Mouse (Mus musculus): ENCODE data around the gene Ccdc142. TPM values are rescaled to one million over a fixed set of nuclear protein-coding genes. Genes with fewer than 3 reads are reported as not detected.

Gene Ccdc142
- total and polyA plus RNA-seq, 3 experiments, result 3.4 to 6.3 (median 4.4) TPM

DNA sequence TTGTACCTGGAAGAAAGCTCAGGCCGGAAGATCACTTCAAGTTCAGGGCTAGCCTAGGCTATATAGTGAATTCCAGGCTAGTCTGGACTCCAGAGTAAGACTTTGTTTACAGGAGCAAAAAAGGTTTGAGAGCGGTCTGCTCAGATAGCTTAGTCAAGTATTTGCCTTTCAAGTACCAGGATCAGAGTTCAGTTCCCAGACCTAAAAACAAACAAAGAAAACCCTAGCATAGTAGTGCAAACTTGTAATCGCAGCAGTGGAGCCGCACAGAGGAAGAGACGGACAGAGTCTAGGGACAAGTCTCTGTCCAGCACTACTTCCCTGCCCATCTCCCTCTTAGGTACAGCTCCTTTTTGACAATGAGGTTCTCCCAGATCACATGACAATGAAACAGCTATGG, 21.2 kb upstream of the Ccdc142 start:
- ATAC-seq (ENCODE audit: extremely low read depth, insufficient number of reproducible peaks, low FRiP score, poor library complexity, severe bottlenecking) (no peak), DNase-seq (ENCODE audit: low spot score) (no peak)
- Histone ChIP-seq H3K36me3 (replicated peaks) (peaks cover 44% of the 10 kb centered on the region), H3K4me3 (ENCODE audit: low read depth, low read length) (no peak overlapping the region), H3K27me3 (ENCODE audit: insufficient read depth, low read length) (peaks cover 8% of the 10 kb centered on the region), H3K9me3 (replicated peaks) (no peaks in the 10 kb centered on the region), H3K4me1 (ENCODE audit: insufficient read depth, low read depth, low read length) (peaks cover 29% of the 10 kb centered on the region)
- TF ChIP-seq GATA2 (IDR thresholded peaks at IDR 0.05; ENCODE audit: borderline replicate concordance, low read depth, low read length), result no peak
- TF ChIP-seq TAL1 (conservative IDR thresholded peaks at IDR 0.05; ENCODE audit: low read depth, low read length), result no peak
- TF ChIP-seq GATA1 (IDR thresholded peaks at IDR 0.05; ENCODE audit: borderline replicate concordance, low read length), result no peak
- TF ChIP-seq CTCF (IDR thresholded peaks at IDR 0.05; ENCODE audit: low read depth, low read length), result no peak
- no peak for TF ChIP-seq POLR2AphosphoS5 (IDR thresholded peaks at IDR 0.05; ENCODE audit: insufficient replicate concordance, low read depth, low read length)

DNA sequence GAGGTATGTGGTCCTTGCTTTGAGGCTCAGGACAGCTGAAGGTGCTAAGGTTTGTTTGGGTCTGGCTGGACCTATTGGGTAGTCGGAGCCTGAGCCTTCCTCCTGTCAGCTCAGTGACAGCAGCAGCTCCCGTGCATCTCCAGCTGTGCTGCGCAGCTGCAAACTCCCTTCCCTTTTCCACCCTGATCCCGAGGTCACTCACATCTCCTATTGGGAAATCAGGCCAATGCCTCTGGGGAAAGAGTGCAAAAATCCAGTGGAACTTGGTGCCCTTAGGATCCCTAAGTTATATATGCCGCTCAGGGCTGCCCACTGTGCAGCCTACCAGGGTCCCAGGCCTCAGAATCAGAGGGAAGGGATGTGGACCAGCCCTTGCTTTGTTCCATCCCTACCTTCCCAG, 17.9 kb upstream of the Ccdc142 start:
- Histone ChIP-seq H3K4me3 (ENCODE audit: low read depth, low read length) (no peak overlapping the region), H3K9me3 (replicated peaks) (no peaks in the 10 kb centered on the region), H3K4me1 (ENCODE audit: insufficient read depth, low read depth, low read length) (peaks cover 23% of the 10 kb centered on the region), H3K36me3 (replicated peaks) (peaks cover 44% of the 10 kb centered on the region), H3K27me3 (ENCODE audit: insufficient read depth, low read length) (peaks cover 36% of the 10 kb centered on the region)
- TF ChIP-seq GATA2 (IDR thresholded peaks at IDR 0.05; ENCODE audit: borderline replicate concordance, low read depth, low read length) (no peak), POLR2AphosphoS5 (IDR thresholded peaks at IDR 0.05; ENCODE audit: insufficient replicate concordance, low read depth, low read length) (no peak), CTCF (IDR thresholded peaks at IDR 0.05; ENCODE audit: low read depth, low read length) (no peak), TAL1 (conservative IDR thresholded peaks at IDR 0.05; ENCODE audit: low read depth, low read length) (no peak), GATA1 (IDR thresholded peaks at IDR 0.05; ENCODE audit: borderline replicate concordance, low read length) (no peak)
- no peak for ATAC-seq (ENCODE audit: extremely low read depth, insufficient number of reproducible peaks, low FRiP score, poor library complexity, severe bottlenecking)
- no peak for DNase-seq (ENCODE audit: low spot score)

DNA sequence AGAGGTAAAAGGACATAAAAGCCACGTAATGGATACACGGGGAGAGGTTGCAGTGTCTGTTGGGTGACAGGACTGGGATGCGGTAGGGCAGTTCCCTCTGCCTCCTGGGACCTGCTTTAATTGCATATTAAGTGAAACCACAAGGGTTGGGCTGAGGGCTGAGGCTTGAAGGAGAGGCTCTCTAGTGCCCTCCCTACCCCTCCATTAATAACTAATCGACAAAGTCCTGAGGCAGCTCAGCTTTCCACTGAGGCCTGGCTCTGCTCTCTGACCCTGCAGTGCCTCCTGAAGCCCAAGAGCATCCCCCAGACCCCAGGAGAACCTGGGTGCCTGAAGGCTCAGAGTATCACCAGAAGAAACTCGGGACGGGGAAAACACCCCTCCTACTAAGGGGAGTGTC, 16.9 kb upstream of the Ccdc142 start:
- Histone ChIP-seq H3K27me3 (ENCODE audit: insufficient read depth, low read length) (peaks cover 43% of the 10 kb centered on the region), H3K4me3 (ENCODE audit: low read depth, low read length) (no peak overlapping the region), H3K36me3 (replicated peaks) (peaks cover 38% of the 10 kb centered on the region), H3K9me3 (replicated peaks) (no peaks in the 10 kb centered on the region), H3K4me1 (ENCODE audit: insufficient read depth, low read depth, low read length) (peaks cover 14% of the 10 kb centered on the region)
- no peak for ATAC-seq (ENCODE audit: extremely low read depth, insufficient number of reproducible peaks, low FRiP score, poor library complexity, severe bottlenecking)
- DNase-seq (ENCODE audit: low spot score), result no peak
- TF ChIP-seq CTCF (IDR thresholded peaks at IDR 0.05; ENCODE audit: low read depth, low read length), result no peak
- TF ChIP-seq GATA2 (IDR thresholded peaks at IDR 0.05; ENCODE audit: borderline replicate concordance, low read depth, low read length), result no peak
- TF ChIP-seq POLR2AphosphoS5 (IDR thresholded peaks at IDR 0.05; ENCODE audit: insufficient replicate concordance, low read depth, low read length), result no peak
- TF ChIP-seq GATA1 (IDR thresholded peaks at IDR 0.05; ENCODE audit: borderline replicate concordance, low read length), result no peak
- TF ChIP-seq TAL1 (conservative IDR thresholded peaks at IDR 0.05; ENCODE audit: low read depth, low read length), result no peak

DNA sequence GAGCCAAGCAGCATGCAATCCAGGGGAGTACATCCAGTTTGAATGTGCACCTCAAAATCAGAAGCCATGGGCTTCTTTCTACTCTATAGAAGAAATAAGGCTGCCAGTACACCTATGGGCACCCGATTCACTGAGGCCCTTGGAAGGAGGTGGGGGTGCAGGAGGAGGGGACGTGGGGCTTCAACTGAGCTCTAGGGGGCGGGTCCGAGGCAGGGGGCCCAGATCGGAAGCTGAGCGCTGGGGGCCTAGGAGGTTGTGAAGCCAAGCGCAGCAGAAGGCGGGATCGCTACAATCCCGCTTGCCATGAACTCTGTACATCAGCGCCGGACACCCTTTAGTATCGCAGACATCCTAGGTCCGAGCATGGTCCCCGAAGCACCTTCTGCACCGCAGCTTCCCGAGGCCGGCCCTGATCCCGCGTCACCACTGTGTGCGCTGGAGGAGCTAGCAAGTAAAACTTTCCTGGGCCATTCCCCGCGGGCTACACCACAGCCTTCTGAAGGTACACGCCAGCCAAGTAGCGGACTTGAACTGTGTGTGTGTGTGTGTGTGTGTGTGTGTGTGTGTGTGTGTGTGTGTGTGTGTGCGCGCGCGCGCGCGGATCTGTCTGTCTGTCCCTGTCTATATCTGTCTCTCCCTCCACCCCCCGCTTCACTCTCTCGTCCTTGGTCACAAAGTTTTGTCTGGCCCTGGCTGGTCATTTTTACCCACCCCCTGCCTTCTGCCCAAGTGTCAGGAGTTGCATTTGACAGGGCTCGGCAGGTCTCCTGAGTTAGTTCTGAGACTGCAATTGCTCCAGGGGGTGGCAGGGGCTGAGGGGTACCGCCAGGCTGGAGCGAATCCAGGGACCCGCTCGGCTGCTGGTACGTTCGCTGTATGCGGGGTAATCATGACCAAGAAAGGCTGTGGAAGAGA, 15.0 kb upstream of the Ccdc142 start, which contains the start of gene Lbx2:
Gene Lbx2, plus strand, starts transcription at position 247 of the 915 bp plus-strand sequence.
- H3K4me3 ChIP-seq (ENCODE audit: low read depth, low read length), result no peak within 1 kb of the TSS
- ATAC-seq (ENCODE audit: extremely low read depth, insufficient number of reproducible peaks, low FRiP score, poor library complexity, severe bottlenecking), result no peak
- peaks cover 57% of the 10 kb centered on the region for H3K27me3 ChIP-seq (ENCODE audit: insufficient read depth, low read length)
- peaks cover 5% of the 10 kb centered on the region; the same call in 1 of the 2 replicates for H3K4me1 ChIP-seq (ENCODE audit: insufficient read depth, low read depth, low read length)
- DNase-seq (ENCODE audit: low spot score), result no peak
- TF ChIP-seq POLR2AphosphoS5 (IDR thresholded peaks at IDR 0.05; ENCODE audit: insufficient replicate concordance, low read depth, low read length), result no peak
- no peak for TF ChIP-seq CTCF (IDR thresholded peaks at IDR 0.05; ENCODE audit: low read depth, low read length)
- no peak for TF ChIP-seq TAL1 (conservative IDR thresholded peaks at IDR 0.05; ENCODE audit: low read depth, low read length)
- TF ChIP-seq GATA2 (IDR thresholded peaks at IDR 0.05; ENCODE audit: borderline replicate concordance, low read depth, low read length), result no peak
- TF ChIP-seq GATA1 (IDR thresholded peaks at IDR 0.05; ENCODE audit: borderline replicate concordance, low read length), result no peak
- peaks cover 19% of the 10 kb centered on the region for H3K36me3 ChIP-seq (replicated peaks)
- H3K9me3 ChIP-seq (replicated peaks), result no peaks in the 10 kb centered on the region

DNA sequence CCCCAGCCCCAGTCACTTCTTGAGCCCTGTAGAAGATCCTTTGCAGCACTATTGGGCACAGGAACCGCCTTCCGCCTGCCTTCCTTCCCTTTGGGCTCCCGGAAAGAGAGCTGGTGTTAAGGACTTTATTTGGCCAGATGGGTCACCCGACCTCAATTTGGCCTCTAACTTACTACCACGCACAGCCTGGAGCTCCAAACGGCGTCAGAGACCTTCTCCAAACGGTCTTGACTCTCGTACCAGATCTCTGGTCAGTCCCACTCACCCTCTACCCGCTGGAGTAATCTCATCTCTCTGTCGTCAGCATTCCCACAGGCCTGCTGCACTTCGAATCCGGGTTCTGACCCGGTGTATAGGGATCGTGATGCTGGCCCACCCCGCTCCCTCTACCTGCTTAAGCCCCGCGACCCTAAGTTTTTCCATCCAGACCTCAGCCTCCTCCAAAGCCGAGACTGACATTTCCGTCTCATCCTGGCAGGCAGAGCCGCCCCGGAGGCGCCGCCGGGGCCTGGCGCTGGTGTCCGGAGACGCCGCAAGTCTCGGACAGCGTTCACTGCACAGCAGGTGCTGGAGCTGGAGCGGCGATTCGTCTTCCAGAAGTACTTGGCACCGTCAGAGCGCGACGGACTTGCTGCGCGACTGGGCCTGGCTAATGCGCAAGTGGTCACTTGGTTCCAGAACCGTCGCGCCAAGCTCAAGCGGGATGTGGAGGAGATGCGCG, 14.0 kb upstream of the Ccdc142 start:
- Histone ChIP-seq H3K4me3 (ENCODE audit: low read depth, low read length) (no peak overlapping the region), H3K27me3 (ENCODE audit: insufficient read depth, low read length) (peaks cover 57% of the 10 kb centered on the region)

DNA sequence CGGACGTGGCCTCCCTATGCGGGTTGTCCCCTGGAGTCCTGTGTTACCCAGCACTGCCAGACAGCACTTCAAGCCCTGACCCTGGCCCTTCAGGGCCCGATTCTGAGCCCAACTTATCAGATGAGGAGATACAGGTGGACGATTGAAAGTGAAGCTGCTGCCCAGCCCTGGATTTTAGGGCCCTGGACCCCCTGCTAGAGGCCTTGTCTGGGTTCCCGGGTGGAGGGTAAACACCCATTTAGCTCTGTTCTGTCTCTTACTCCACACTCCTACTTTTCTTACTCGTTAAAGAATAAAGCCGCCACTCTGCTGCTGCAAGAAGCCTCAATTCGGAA, 13.5 kb upstream of the Ccdc142 start:
- H3K27me3 ChIP-seq (ENCODE audit: insufficient read depth, low read length), result peaks cover 62% of the 10 kb centered on the region

More for the DNA sequence above, 14.0 kb upstream of the Ccdc142 start:
- ATAC-seq (ENCODE audit: extremely low read depth, insufficient number of reproducible peaks, low FRiP score, poor library complexity, severe bottlenecking) (no peak), DNase-seq (ENCODE audit: low spot score) (no peak)
- TF ChIP-seq GATA1 (IDR thresholded peaks at IDR 0.05; ENCODE audit: borderline replicate concordance, low read length) (no peak), CTCF (IDR thresholded peaks at IDR 0.05; ENCODE audit: low read depth, low read length) (no peak), GATA2 (IDR thresholded peaks at IDR 0.05; ENCODE audit: borderline replicate concordance, low read depth, low read length) (no peak), TAL1 (conservative IDR thresholded peaks at IDR 0.05; ENCODE audit: low read depth, low read length) (no peak), POLR2AphosphoS5 (IDR thresholded peaks at IDR 0.05; ENCODE audit: insufficient replicate concordance, low read depth, low read length) (no peak)
- Histone ChIP-seq H3K9me3 (replicated peaks) (no peaks in the 10 kb centered on the region), H3K4me1 (ENCODE audit: insufficient read depth, low read depth, low read length) (peaks cover 5% of the 10 kb centered on the region; the same call in 1 of the 2 replicates), H3K36me3 (replicated peaks) (peaks cover 12% of the 10 kb centered on the region)

More for the DNA sequence above, 13.5 kb upstream of the Ccdc142 start:
- no peak overlapping the region for H3K4me3 ChIP-seq (ENCODE audit: low read depth, low read length)
- peaks cover 5% of the 10 kb centered on the region; the same call in 1 of the 2 replicates for H3K4me1 ChIP-seq (ENCODE audit: insufficient read depth, low read depth, low read length)
- DNase-seq (ENCODE audit: low spot score) (no peak), ATAC-seq (ENCODE audit: extremely low read depth, insufficient number of reproducible peaks, low FRiP score, poor library complexity, severe bottlenecking) (no peak)
- no peaks in the 10 kb centered on the region for H3K9me3 ChIP-seq (replicated peaks)
- TF ChIP-seq TAL1 (conservative IDR thresholded peaks at IDR 0.05; ENCODE audit: low read depth, low read length) (no peak), CTCF (IDR thresholded peaks at IDR 0.05; ENCODE audit: low read depth, low read length) (no peak), GATA1 (IDR thresholded peaks at IDR 0.05; ENCODE audit: borderline replicate concordance, low read length) (no peak), GATA2 (IDR thresholded peaks at IDR 0.05; ENCODE audit: borderline replicate concordance, low read depth, low read length) (no peak), POLR2AphosphoS5 (IDR thresholded peaks at IDR 0.05; ENCODE audit: insufficient replicate concordance, low read depth, low read length) (no peak)
- H3K36me3 ChIP-seq (replicated peaks), result peaks cover 6% of the 10 kb centered on the region
